Mouse (Mus musculus): ENCODE measurements at regions not wholly inside any gene's neighbourhood (a gene's known extent, or its start where the extent isn't known, plus 50 kb on each side); places are given as distances from the start of the nearest gene placed in this dataset.

DNA sequence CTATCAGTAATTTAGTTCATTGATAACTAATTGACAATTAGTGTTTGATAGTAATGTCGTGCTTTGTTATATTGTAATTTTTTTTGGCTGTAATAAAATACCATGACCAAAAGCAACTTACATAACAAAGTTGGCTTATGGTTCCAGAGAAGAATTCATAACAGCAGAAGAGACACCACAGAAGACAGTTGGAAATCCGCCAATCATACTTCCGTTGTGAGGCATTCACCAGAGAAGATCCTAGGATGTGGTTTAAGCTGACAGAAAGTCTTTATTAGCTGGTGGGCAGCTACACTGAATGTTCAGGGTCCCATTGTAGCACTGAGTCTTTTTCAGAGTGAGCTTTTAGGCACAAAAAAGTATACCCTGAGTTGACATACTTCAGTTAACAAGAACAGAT is 109.9 kb downstream of the Sec23a start:
- Histone ChIP-seq H3K4me2 (replicated peaks; ENCODE audit: low read depth, low read length) (no peak overlapping the region), H3K9ac (replicated peaks; ENCODE audit: low read depth, low read length) (no peak overlapping the region), H3K4me1 (ENCODE audit: control insufficient read depth, insufficient read depth, low read length) (no peaks in the 10 kb centered on the region), H3K36me3 (ENCODE audit: control insufficient read depth, insufficient read depth, low read length) (no peaks in the 10 kb centered on the region), H3K9me3 (ENCODE audit: control insufficient read depth, low read depth, low read length) (no peaks in the 10 kb centered on the region), H3K4me3 (ENCODE audit: low read depth, low read length) (no peak overlapping the region), H3K27me3 (ENCODE audit: control insufficient read depth, insufficient read depth, low read length) (no peaks in the 10 kb centered on the region), H3K27ac (ENCODE audit: low read length) (no peak overlapping the region)
- ATAC-seq (ENCODE audit: insufficient number of reproducible peaks, insufficient read depth, low FRiP score, low read depth): no peak
- WGBS: 76% methylated on average over 3 of the region's 3 CpGs

DNA sequence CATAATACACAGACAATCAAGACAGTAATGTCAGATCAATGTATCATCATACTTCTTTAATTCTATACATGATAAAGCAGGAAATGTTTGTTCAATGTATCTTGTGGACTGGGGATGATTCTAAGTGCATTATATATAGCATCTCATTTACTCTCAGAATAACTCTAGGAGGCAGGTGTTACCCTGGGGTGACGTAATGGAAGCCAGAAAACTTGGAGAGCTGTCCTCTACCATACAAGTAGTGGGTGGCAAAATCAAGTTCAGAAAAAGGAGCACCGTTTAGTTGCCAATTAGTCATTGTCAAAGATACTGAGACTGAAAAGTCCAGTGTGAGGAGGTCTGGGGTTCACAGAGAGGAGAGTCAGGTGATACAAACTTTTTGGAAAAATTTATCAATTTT is 136.0 kb downstream of the Sec23a start:
- ATAC-seq (ENCODE audit: insufficient number of reproducible peaks, insufficient read depth, low FRiP score, low read depth): no peak
- no peak overlapping the region for H3K27ac ChIP-seq (ENCODE audit: low read length)
- H3K9ac ChIP-seq (replicated peaks; ENCODE audit: low read depth, low read length): no peak overlapping the region
- no peaks in the 10 kb centered on the region for H3K9me3 ChIP-seq (ENCODE audit: control insufficient read depth, low read depth, low read length)
- WGBS: 57% methylated on average over 2 of the region's 2 CpGs
- H3K27me3 ChIP-seq (ENCODE audit: control insufficient read depth, insufficient read depth, low read length): no peaks in the 10 kb centered on the region
- no peak overlapping the region for H3K4me2 ChIP-seq (replicated peaks; ENCODE audit: low read depth, low read length)
- H3K36me3 ChIP-seq (ENCODE audit: control insufficient read depth, insufficient read depth, low read length): no peaks in the 10 kb centered on the region
- H3K4me1 ChIP-seq (ENCODE audit: control insufficient read depth, insufficient read depth, low read length): no peaks in the 10 kb centered on the region
- no peak overlapping the region for H3K4me3 ChIP-seq (ENCODE audit: low read depth, low read length)

DNA sequence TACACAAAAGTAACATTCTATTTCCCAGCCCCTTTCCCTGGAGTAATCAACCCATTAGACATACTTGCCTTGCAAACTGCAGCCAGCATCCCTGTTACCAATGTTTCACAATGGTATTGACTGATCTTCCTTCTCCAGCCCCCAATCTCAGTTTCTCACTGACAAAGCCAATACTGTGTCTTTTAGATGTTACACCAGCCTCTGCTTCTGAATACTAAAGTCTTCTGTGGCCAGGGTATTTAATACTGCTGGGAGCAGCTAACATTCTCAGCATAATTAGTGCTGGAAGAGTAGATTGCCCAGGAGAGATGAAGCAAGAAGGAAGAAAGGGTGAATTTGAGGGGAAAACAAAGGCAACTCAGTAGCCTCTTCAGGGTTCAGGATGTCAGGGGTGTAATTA is 139.4 kb downstream of the Sec23a start:
- Histone ChIP-seq H3K36me3 (ENCODE audit: control insufficient read depth, insufficient read depth, low read length) (no peaks in the 10 kb centered on the region), H3K4me3 (ENCODE audit: low read depth, low read length) (no peak overlapping the region), H3K27me3 (ENCODE audit: control insufficient read depth, insufficient read depth, low read length) (no peaks in the 10 kb centered on the region), H3K9me3 (ENCODE audit: control insufficient read depth, low read depth, low read length) (no peaks in the 10 kb centered on the region), H3K9ac (replicated peaks; ENCODE audit: low read depth, low read length) (no peak overlapping the region), H3K4me2 (replicated peaks; ENCODE audit: low read depth, low read length) (no peak overlapping the region), H3K27ac (ENCODE audit: low read length) (no peak overlapping the region), H3K4me1 (ENCODE audit: control insufficient read depth, insufficient read depth, low read length) (no peaks in the 10 kb centered on the region)
- no peak for ATAC-seq (ENCODE audit: insufficient number of reproducible peaks, insufficient read depth, low FRiP score, low read depth)

DNA sequence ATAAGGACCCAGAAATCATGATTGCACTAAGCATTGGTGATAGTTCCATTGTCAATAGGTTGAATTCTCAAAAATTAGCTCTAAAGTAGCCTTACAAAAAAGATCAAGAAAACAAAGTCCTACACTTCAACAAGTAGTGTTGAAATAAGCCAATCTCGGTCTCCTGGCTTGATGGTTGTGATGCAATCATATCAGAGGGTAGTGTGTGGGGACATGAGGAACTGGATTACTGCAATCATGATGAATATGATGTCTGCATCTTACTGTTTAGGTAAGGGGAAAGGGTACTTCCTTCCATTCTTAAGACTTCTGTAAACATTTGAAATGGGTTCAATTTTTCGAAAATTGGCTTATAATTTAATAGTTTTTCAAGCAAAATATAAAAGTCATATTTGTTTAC is 155.3 kb downstream of the Sec23a start:
- Histone ChIP-seq H3K4me1 (ENCODE audit: control insufficient read depth, insufficient read depth, low read length) (no peaks in the 10 kb centered on the region), H3K4me3 (ENCODE audit: low read depth, low read length) (no peak overlapping the region), H3K27me3 (ENCODE audit: control insufficient read depth, insufficient read depth, low read length) (no peaks in the 10 kb centered on the region), H3K9ac (replicated peaks; ENCODE audit: low read depth, low read length) (no peak overlapping the region), H3K36me3 (ENCODE audit: control insufficient read depth, insufficient read depth, low read length) (no peaks in the 10 kb centered on the region), H3K27ac (ENCODE audit: low read length) (no peak overlapping the region), H3K4me2 (replicated peaks; ENCODE audit: low read depth, low read length) (no peak overlapping the region), H3K9me3 (ENCODE audit: control insufficient read depth, low read depth, low read length) (no peaks in the 10 kb centered on the region; the same call in 1 of the 2 replicates)
- no peak for ATAC-seq (ENCODE audit: insufficient number of reproducible peaks, insufficient read depth, low FRiP score, low read depth)
- WGBS: 63% methylated on average over 2 of the region's 2 CpGs

DNA sequence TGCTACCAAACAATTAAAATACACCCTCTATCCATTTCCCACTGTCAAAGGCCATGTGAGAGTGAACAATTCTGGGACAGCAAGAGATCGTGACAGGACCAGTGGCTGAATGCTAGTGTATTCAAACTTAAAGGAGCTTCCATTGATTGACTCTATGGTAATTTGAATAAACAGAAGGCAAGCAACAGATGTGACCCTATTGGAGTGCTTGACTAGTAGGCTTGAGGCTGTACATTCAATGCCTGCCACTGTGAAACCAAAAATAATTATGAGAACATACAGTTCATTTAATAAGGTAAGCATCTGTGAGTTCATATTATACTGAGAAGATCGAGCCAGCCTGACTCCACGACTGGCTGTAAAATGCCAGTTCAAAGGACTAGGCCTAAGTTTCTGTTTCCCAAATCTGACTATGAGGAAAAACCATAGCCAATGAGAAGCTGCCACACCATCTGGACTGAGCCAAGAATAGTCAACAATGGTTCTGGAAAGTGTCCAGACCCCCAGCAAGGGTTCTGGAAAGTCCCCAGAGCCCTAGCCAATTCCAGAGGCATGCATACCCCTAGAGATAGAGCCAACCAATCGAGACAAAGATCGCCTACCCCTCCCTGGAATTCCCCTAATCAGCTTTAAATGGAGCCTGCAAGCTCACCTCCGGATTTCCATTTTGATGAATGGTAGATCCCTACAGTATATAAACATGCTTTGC is 160.0 kb downstream of the Sec23a start:
- 77% methylated on average over 6 of the region's 6 CpGs for WGBS

DNA sequence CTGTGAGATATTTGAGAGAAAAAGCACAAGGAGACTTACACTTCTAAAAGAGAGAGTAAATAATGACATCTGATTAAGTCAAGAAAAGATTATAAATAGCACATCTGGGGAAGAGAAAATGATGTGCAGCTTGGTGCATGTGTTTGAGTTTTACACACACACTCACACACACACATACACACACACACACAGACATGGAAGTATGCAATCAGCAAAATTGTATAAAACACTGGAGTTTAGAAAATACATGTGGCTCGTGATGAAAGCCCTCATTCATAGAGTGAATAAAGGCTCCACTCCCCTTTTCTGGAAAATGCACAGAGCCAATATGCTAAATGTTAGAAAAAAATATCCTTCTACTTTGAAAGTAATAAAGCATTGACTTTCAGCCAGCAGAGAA is 182.2 kb downstream of the Sec23a start:
- Histone ChIP-seq H3K27ac (ENCODE audit: low read length) (no peak overlapping the region), H3K4me2 (replicated peaks; ENCODE audit: low read depth, low read length) (no peak overlapping the region), H3K27me3 (ENCODE audit: control insufficient read depth, insufficient read depth, low read length) (no peaks in the 10 kb centered on the region), H3K9me3 (ENCODE audit: control insufficient read depth, low read depth, low read length) (no peaks in the 10 kb centered on the region), H3K4me3 (ENCODE audit: low read depth, low read length) (no peak overlapping the region), H3K36me3 (ENCODE audit: control insufficient read depth, insufficient read depth, low read length) (no peaks in the 10 kb centered on the region), H3K9ac (replicated peaks; ENCODE audit: low read depth, low read length) (no peak overlapping the region), H3K4me1 (ENCODE audit: control insufficient read depth, insufficient read depth, low read length) (no peaks in the 10 kb centered on the region)
- 64% methylated on average over 1 of the region's 1 CpGs for WGBS
- no peak for ATAC-seq (ENCODE audit: insufficient number of reproducible peaks, insufficient read depth, low FRiP score, low read depth)

More for the DNA sequence above, 160.0 kb downstream of the Sec23a start:
- H3K36me3 ChIP-seq (ENCODE audit: control insufficient read depth, insufficient read depth, low read length): no peaks in the 10 kb centered on the region
- no peak overlapping the region for H3K9ac ChIP-seq (replicated peaks; ENCODE audit: low read depth, low read length)
- no peaks in the 10 kb centered on the region for H3K4me1 ChIP-seq (ENCODE audit: control insufficient read depth, insufficient read depth, low read length)
- no peak for ATAC-seq (ENCODE audit: insufficient number of reproducible peaks, insufficient read depth, low FRiP score, low read depth)
- H3K27ac ChIP-seq (ENCODE audit: low read length): no peak overlapping the region
- H3K4me2 ChIP-seq (replicated peaks; ENCODE audit: low read depth, low read length): no peak overlapping the region
- H3K9me3 ChIP-seq (ENCODE audit: control insufficient read depth, low read depth, low read length): no peaks in the 10 kb centered on the region; the same call in 1 of the 2 replicates
- H3K27me3 ChIP-seq (ENCODE audit: control insufficient read depth, insufficient read depth, low read length): no peaks in the 10 kb centered on the region
- H3K4me3 ChIP-seq (ENCODE audit: low read depth, low read length): no peak overlapping the region

DNA sequence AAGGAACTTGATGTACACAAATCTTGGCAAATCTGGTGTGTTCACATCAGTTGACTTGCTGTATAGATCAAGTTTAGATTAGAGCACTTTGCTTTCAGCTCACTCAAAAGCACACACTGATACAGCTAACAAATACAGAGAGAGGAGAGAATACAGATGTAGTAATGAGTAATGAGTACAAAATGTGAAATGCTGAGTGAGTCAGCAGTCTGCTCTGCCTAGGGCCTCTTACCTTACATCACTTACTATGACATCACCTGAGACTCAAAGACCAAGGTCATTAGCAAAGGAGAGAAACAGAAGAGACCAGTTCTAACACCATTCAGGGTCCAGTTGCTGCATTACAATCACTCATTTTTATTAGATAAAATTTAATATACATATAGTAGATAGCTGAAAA is 184.0 kb downstream of the Sec23a start:
- no peak overlapping the region for H3K4me2 ChIP-seq (replicated peaks; ENCODE audit: low read depth, low read length)
- no peak overlapping the region for H3K4me3 ChIP-seq (ENCODE audit: low read depth, low read length)

DNA sequence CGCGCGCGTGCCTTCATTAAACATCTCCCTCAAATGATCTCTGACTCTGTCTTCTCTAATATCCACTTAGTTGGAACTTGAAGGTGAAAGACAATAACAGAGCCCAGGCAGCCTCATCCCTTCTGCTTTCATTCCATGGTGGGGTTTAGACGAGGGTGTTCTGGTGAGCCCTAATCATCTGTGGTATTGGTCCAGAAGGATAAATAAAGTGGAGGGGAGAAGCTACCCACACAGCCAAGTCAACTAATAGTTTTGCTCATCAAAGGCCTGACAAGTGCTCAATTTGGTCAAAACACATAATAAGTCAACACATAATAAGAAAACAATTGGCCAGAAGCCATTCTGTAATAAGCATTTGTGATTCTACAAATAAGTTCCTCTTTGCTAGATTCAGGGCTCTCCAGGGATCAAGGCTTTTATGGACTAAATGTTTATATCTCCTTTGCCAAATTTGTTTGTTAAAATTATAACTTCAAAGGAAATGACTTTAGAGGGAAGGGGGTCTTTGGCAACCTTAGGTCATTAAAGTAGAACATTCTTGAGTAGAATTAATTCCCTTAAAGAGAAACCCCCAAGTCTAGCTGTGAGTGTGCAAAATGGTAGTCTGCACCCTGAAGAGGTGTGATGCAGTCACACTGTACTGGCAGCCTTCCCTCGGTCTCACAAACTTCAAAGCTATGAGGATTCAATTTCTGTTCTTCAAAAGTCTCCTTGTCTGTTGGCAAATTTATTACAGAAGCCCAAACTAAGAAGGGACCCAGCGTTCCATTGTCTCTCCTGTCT is 186.5 kb downstream of the Sec23a start:
- WGBS: 88% methylated on average over 7 of the region's 7 CpGs
- no peaks in the 10 kb centered on the region for H3K27me3 ChIP-seq (ENCODE audit: control insufficient read depth, insufficient read depth, low read length)
- H3K27ac ChIP-seq (ENCODE audit: low read length): no peak overlapping the region
- H3K4me2 ChIP-seq (replicated peaks; ENCODE audit: low read depth, low read length): no peak overlapping the region
- H3K36me3 ChIP-seq (ENCODE audit: control insufficient read depth, insufficient read depth, low read length): no peaks in the 10 kb centered on the region
- H3K9me3 ChIP-seq (ENCODE audit: control insufficient read depth, low read depth, low read length): no peaks in the 10 kb centered on the region
- no peak for ATAC-seq (ENCODE audit: insufficient number of reproducible peaks, insufficient read depth, low FRiP score, low read depth)
- no peaks in the 10 kb centered on the region for H3K4me1 ChIP-seq (ENCODE audit: control insufficient read depth, insufficient read depth, low read length)
- H3K4me3 ChIP-seq (ENCODE audit: low read depth, low read length): no peak overlapping the region
- H3K9ac ChIP-seq (replicated peaks; ENCODE audit: low read depth, low read length): no peak overlapping the region

More for the DNA sequence above, 184.0 kb downstream of the Sec23a start:
- no peak overlapping the region for H3K9ac ChIP-seq (replicated peaks; ENCODE audit: low read depth, low read length)
- ATAC-seq (ENCODE audit: insufficient number of reproducible peaks, insufficient read depth, low FRiP score, low read depth): no peak
- no peaks in the 10 kb centered on the region for H3K4me1 ChIP-seq (ENCODE audit: control insufficient read depth, insufficient read depth, low read length)
- no peaks in the 10 kb centered on the region for H3K36me3 ChIP-seq (ENCODE audit: control insufficient read depth, insufficient read depth, low read length)
- no peak overlapping the region for H3K27ac ChIP-seq (ENCODE audit: low read length)
- no peaks in the 10 kb centered on the region for H3K9me3 ChIP-seq (ENCODE audit: control insufficient read depth, low read depth, low read length)
- no peaks in the 10 kb centered on the region for H3K27me3 ChIP-seq (ENCODE audit: control insufficient read depth, insufficient read depth, low read length)
